Mouse (Mus musculus) limb, embryonic 14.5 days (tissue): ENCODE results near the gene Hoxa13. TPM values are rescaled to one million over a fixed set of nuclear protein-coding genes. Genes with fewer than 3 reads are reported as not detected.

Source experiments
- ATAC-seq: fragments of 200-750 bp; cut with Nextera tagmentation; 2 replicates; pipeline ENCODE4 v1.8.0; 2017; ENCODE audit warnings: low read depth, moderate number of reproducible peaks, moderate TSS enrichment; ENCODE audit not compliant: low FRiP score
- DNase-seq: peaks from one replicate; pipeline ENCODE4 v3.0.0-alpha.2; 2015; ENCODE audit warnings: low spot score
- H3K27ac ChIP-seq: fragments of 300-500 bp; sonication (generic); replicated peaks from 2 replicates; pipeline ENCODE4 v1.5.1; 2014; ENCODE audit warnings: low read depth, mild to moderate bottlenecking, low read length, moderate library complexity, mixed read lengths
- H3K27me3 ChIP-seq: fragments of 300-500 bp; sonication (generic); 2 replicates; pipeline ENCODE4 v1.6.1; 2014; ENCODE audit warnings: low read length, mixed read lengths; ENCODE audit not compliant: control insufficient read depth, insufficient read depth
- H3K36me3 ChIP-seq: fragments of 300-500 bp; sonication (generic); 2 replicates; pipeline ENCODE4 v1.6.1; 2014; ENCODE audit warnings: mild to moderate bottlenecking, low read length, moderate library complexity, mixed read lengths; ENCODE audit not compliant: control insufficient read depth, insufficient read depth
- H3K4me1 ChIP-seq: fragments of 300-500 bp; sonication (generic); 2 replicates; pipeline ENCODE4 v1.6.1; 2014; ENCODE audit warnings: antibody characterized with exemption, low read length, mixed read lengths; ENCODE audit not compliant: control insufficient read depth, insufficient read depth
- H3K4me2 ChIP-seq: fragments of 300-500 bp; sonication (generic); replicated peaks from 2 replicates; pipeline ENCODE4 v1.6.1; 2014; ENCODE audit warnings: low read depth, mild to moderate bottlenecking, low read length, moderate library complexity; ENCODE audit not compliant: severe bottlenecking
- H3K4me3 ChIP-seq: fragments of 300-500 bp; sonication (generic); replicated peaks from 2 replicates; pipeline ENCODE4 v1.5.1; 2014; ENCODE audit warnings: low read length
- H3K9ac ChIP-seq: fragments of 300-500 bp; sonication (generic); 2 replicates; pipeline ENCODE4 v1.6.1; 2014; ENCODE audit warnings: mild to moderate bottlenecking, low read depth, low read length, moderate library complexity; ENCODE audit not compliant: severe bottlenecking
- H3K9me3 ChIP-seq: fragments of 300-500 bp; sonication (generic); 2 replicates; pipeline ENCODE4 v1.6.1; 2016; ENCODE audit warnings: low read length; ENCODE audit not compliant: control insufficient read depth
- POLR2A ChIP-seq: fragments of 200-500 bp; IDR thresholded peaks from 2 replicates; pipeline ENCODE4 v1.8.0; 2012; ENCODE audit warnings: inconsistent platforms, mild to moderate bottlenecking, moderate library complexity, borderline replicate concordance; ENCODE audit not compliant: insufficient read depth, insufficient read length; ENCODE audit errors: extremely low read depth
- WGBS: fragments of 180-500 bp; shearing (Covaris S2); extraction: QIAGEN DNeasy Blood & Tissue Kit; methylation state at CpG from one replicate; pipeline ENCODE4 v1.1.7; 2014; 5-methylcytosine and 5-hydroxymethylcytosine counted together
- polyA plus RNA-seq, 2 experiments: library from polyadenylated mRNA; depleted of rRNA in 1 of 2; stranded (reverse) in 1 of 2; unstranded in 1 of 2; fragments of >200 nt; fragmentation: Nextera tagmentation in 1 of 2; extraction: Ambion mirVana in 1 of 2; gene quantifications; 2 replicates each; pipeline versions ENCODE4 v1.2.1 to v1.2.3; 2012 to 2014

Hoxa13 gene
- polyA plus RNA-seq, 2 experiments = 16.0 to 26.0 TPM

DNA sequence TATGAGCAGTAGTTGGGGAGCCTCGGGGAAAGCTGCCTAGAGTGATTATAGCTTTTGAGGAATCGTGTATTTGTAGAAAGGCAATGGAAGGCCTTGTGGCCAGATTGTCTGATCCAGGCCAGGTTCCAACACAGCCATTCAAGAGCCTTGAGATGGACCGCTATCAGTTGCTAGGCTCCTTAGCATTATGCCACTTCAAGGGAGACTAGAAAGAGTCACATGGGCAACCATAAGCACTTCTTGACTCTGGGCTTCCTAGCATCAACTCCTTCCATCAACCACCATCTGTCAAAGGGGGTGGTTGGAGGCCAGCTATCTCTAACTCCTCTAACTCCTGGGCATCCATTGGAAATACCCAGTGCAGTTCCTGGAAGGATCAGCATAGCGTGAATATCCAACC lies 10.9 kb downstream of the Hoxa13 start:
- peak overlapping the region; percentile 95 for H3K27ac ChIP-seq
- 0 out of 2 replicates have a peak, but pooled peaks have one; percentile 5 for TF ChIP-seq POLR2A
- DNase-seq = no peak
- H3K27me3 ChIP-seq = no peaks in the 10 kb centered on the region
- peaks cover 24% of the 10 kb centered on the region for H3K4me1 ChIP-seq
- H3K4me2 ChIP-seq = peak overlapping the region; percentile 96
- 13% methylated on average over 4 of the region's 4 CpGs for WGBS
- H3K36me3 ChIP-seq = peaks cover 39% of the 10 kb centered on the region
- peak overlapping the region; percentile 98 for H3K9ac ChIP-seq
- ATAC-seq = no peak
- H3K4me3 ChIP-seq = peak overlapping the region; percentile 90
- H3K9me3 ChIP-seq = no peaks in the 10 kb centered on the region

DNA sequence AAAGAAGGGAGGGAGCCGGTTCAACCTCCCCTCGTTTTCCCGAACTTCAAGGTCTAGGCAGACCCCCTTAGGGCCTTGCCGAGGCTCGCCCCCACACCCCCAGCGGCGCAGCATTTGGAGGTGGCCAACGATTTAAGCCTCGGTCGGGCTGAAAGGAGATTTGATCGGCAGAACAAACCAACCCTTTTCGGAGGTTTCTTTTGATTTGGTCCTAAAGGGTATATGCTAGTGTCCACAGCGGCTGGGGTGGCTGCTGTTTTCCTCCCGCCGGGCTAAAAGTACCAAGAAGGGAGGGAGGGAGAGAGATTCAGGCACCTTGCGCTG lies 11.3 kb downstream of the Hoxa13 start:
- Histone ChIP-seq H3K4me1 (peaks cover 24% of the 10 kb centered on the region), H3K27ac (peak overlapping the region; percentile 95), H3K9me3 (no peaks in the 10 kb centered on the region), H3K36me3 (peaks cover 39% of the 10 kb centered on the region), H3K4me2 (peak overlapping the region; percentile 96), H3K9ac (peak overlapping the region; percentile 98), H3K27me3 (no peaks in the 10 kb centered on the region), H3K4me3 (peak overlapping the region; percentile 90)
- ATAC-seq (no peak), DNase-seq (no peak)
- TF ChIP-seq POLR2A = no peak
- WGBS = 5% methylated on average over 16 of the region's 16 CpGs

GRCm38 (mm10) chr6:52248638-52249414 lies 11.9 kb downstream of the Hoxa13 start:
- no peaks in the 10 kb centered on the region for H3K9me3 ChIP-seq
- H3K36me3 ChIP-seq = peaks cover 38% of the 10 kb centered on the region
- H3K4me2 ChIP-seq = peak overlapping the region; percentile 96
- ATAC-seq = no peak
- peaks cover 27% of the 10 kb centered on the region for H3K4me1 ChIP-seq
- 3% methylated on average over 27 of the region's 27 CpGs for WGBS
- peak overlapping the region; percentile 98 for H3K9ac ChIP-seq
- H3K4me3 ChIP-seq = peak overlapping the region; percentile 90
- no peaks in the 10 kb centered on the region for H3K27me3 ChIP-seq
- DNase-seq = no peak
- TF ChIP-seq POLR2A = no peak
- H3K27ac ChIP-seq = peak overlapping the region; percentile 95

- Histone ChIP-seq H3K4me1 (peaks cover 35% of the 10 kb centered on the region), H3K9me3 (no peaks in the 10 kb centered on the region), H3K9ac (peak overlapping the region; percentile 98), H3K4me2 (peak overlapping the region; percentile 96), H3K36me3 (peaks cover 33% of the 10 kb centered on the region), H3K4me3 (peak overlapping the region; percentile 90), H3K27me3 (no peaks in the 10 kb centered on the region), H3K27ac (peak overlapping the region; percentile 95)
- DNase-seq (no peak), ATAC-seq (no peak)
- WGBS = 3% methylated on average over 23 of the region's 23 CpGs
- TF ChIP-seq POLR2A = no peak
These were observed 12.7 kb downstream of the Hoxa13 start for GRCm38 (mm10) chr6:52247766-52248637.

GRCm38 (mm10) chr6:52246916-52247315 lies 13.8 kb downstream of the Hoxa13 start:
- no peaks in the 10 kb centered on the region for H3K9me3 ChIP-seq
- no peak for TF ChIP-seq POLR2A
- peak overlapping the region; percentile 98 for H3K27ac ChIP-seq
- no peaks in the 10 kb centered on the region for H3K27me3 ChIP-seq
- DNase-seq (no peak), ATAC-seq (no peak)
- peak overlapping the region; percentile 90 for H3K4me3 ChIP-seq
- peak overlapping the region; percentile 96 for H3K4me2 ChIP-seq
- H3K9ac ChIP-seq = peak overlapping the region; percentile 98
- H3K4me1 ChIP-seq = peaks cover 38% of the 10 kb centered on the region
- 4% methylated on average over 3 of the region's 3 CpGs for WGBS
- H3K36me3 ChIP-seq = peaks cover 23% of the 10 kb centered on the region
